Mouse (Mus musculus): Measurements from ENCODE around the gene Olfr709-ps1. TPM values are rescaled to one million over a fixed set of nuclear protein-coding genes. Genes with fewer than 3 reads are reported as not detected.
"Not testable (repeated sequence)": the region's sequence is repeated elsewhere in the genome, so short reads cannot be mapped to it uniquely, and the experiment has no call there.

The Olfr709-ps1 gene
- not detected for total RNA-seq (2021)

DNA sequence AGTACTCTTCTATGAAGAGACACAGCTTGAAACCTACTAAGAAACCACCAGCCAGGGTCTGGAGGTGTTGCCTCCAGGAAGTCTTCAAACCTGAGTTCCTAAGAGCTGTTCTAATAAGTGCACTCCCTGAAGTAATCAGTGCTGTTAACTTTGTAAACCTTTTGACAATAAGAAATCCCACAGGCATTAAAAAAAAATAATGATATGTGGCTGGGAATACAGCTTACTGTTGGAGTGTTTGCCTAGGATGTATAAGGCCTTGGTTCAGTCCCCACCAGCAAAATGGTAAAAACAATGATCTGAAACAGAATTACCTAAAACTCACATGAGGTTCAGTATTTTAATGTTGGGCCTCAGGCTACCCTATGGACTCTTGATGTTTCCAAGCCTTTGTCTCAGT lies at the start of gene Olfr709-ps1:
Gene Olfr709-ps1 (minus strand): TSS at position 101 of the 400 bp plus-strand sequence.
- intact Hi-C loops (cut with DNase I): no loop called here
- no peak for DNase-seq (ENCODE audit: low spot score in 2 of 2)

- DNase-seq (ENCODE audit: low spot score in 2 of 2): no peak
- intact Hi-C loops (cut with DNase I): no loop called here
Measured at GRCm38 (mm10) chr7:106975353-106975752, 43.3 kb upstream of the Olfr709-ps1 start, which contains the start of gene Olfr711. Gene Olfr711 (minus strand): TSS chr7:106975453.

- DNase-seq (ENCODE audit: low spot score in 2 of 2); intact Hi-C loops (cut with DNase I): not testable (repeated sequence)
Measured at GRCm38 (mm10) chr7:106967503-106967902, 35.5 kb upstream of the Olfr709-ps1 start.

GRCm38 (mm10) chr7:106963837-106964236 lies 31.8 kb upstream of the Olfr709-ps1 start, which contains the start of gene Olfr6:
Gene Olfr6 (minus strand): TSS chr7:106963937.
- intact Hi-C loops (cut with DNase I): no loop called here
- DNase-seq (ENCODE audit: low spot score in 2 of 2): no peak

- intact Hi-C loops (cut with DNase I): no loop called here
- DNase-seq (ENCODE audit: low spot score in 2 of 2): no peak
Measured at GRCm38 (mm10) chr7:106948212-106948611, 16.2 kb upstream of the Olfr709-ps1 start, which contains the start of gene Olfr710. Gene Olfr710 (minus strand): TSS chr7:106948312.

- intact Hi-C loops (cut with DNase I); DNase-seq (ENCODE audit: low spot score in 2 of 2): not testable (repeated sequence)
Measured at GRCm38 (mm10) chr7:106920961-106921360, 11.1 kb downstream of the Olfr709-ps1 start.

DNA sequence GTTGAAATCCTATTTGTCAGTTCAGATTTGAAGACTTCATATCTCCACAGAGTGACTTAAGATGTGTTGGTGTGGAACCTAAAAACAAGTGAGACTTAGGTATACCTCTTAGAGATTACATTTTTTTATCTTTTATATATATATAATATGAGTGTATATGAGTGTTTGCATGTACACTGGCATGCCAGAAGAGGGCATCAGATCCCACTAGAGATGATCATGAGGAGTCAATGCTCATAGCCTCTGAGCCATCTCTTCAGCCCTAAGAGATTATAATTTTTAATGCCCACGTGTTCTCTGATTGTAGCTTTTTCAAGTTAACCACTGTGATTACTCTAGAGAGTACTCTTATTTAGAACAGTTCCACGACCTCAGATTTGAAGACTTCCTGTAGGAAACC lies 24.3 kb downstream of the Olfr709-ps1 start, which contains the start of gene Olfr1532-ps1:
Gene Olfr1532-ps1 (plus strand): TSS at position 326 of the 400 bp plus-strand sequence.
- intact Hi-C loops (cut with DNase I): no loop called here
- no peak for DNase-seq (ENCODE audit: low spot score in 2 of 2)

- DNase-seq (ENCODE audit: low spot score in 2 of 2); intact Hi-C loops (cut with DNase I): not testable (repeated sequence)
Measured at GRCm38 (mm10) chr7:106901141-106901540, 30.9 kb downstream of the Olfr709-ps1 start, which contains the start of gene Olfr707. Gene Olfr707 (minus strand): TSS chr7:106901241.

- intact Hi-C loops (cut with DNase I): no loop called here
- DNase-seq (ENCODE audit: low spot score in 2 of 2): no peak
Measured at GRCm38 (mm10) chr7:106888062-106888461, 44.0 kb downstream of the Olfr709-ps1 start, which contains the start of gene Olfr706. Gene Olfr706 (minus strand): TSS chr7:106888162.

DNA sequence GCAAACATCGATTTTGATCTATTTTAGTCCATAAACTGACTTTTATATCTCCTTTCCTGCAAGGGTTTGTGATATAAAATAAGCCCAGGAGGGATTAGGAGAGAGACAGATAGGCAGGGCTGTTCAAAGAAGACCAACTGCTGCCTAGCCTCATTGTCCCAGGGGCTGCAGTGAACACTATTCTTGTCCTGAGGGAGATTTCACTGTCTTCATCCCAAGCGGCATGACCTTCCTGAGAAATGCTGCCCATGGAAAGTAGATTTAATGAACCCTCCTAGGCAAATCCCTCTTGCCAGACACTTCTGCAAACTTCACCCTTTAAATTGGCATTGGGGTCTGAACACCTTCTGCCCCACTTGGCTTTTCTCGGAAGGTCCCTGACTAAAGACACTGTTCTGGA lies 55.2 kb downstream of the Olfr709-ps1 start, which contains the start of gene Olfr705:
Gene Olfr705 (minus strand): TSS at position 101 of the 400 bp plus-strand sequence.
- DNase-seq (ENCODE audit: low spot score in 2 of 2): no peak
- intact Hi-C loops (cut with DNase I): no loop called here

Other genes starting within 250 kb of the Olfr709-ps1 start
- gene Olfr694, start 240.4 kb downstream of the Olfr709-ps1 start, total RNA-seq (2021): not detected
- not detected for gene Olfr695, start 215.8 kb downstream of the Olfr709-ps1 start, total RNA-seq (2021)
- not detected for gene Olfr697, start 189.8 kb downstream of the Olfr709-ps1 start, total RNA-seq (2021)
- gene Olfr698, start 176.8 kb downstream of the Olfr709-ps1 start, total RNA-seq (2021): not detected
- gene Olfr699, start 139.0 kb downstream of the Olfr709-ps1 start, total RNA-seq (2021): not detected
- not detected for gene Olfr700, start 123.4 kb downstream of the Olfr709-ps1 start, total RNA-seq (2021)
- gene Olfr701, start 118.1 kb downstream of the Olfr709-ps1 start, total RNA-seq (2021): not detected
- not detected for gene Olfr702, start 98.3 kb downstream of the Olfr709-ps1 start, total RNA-seq (2021)
- gene Olfr703, start 88.9 kb downstream of the Olfr709-ps1 start, total RNA-seq (2021): not detected
- gene Olfr704, start 69.0 kb downstream of the Olfr709-ps1 start, total RNA-seq (2021): not detected
- not detected for gene Olfr705, start 55.3 kb downstream of the Olfr709-ps1 start, total RNA-seq (2021)
- not detected for gene Olfr706, start 44.1 kb downstream of the Olfr709-ps1 start, total RNA-seq (2021)
- not detected for gene Olfr707, start 31.0 kb downstream of the Olfr709-ps1 start, total RNA-seq (2021)
- not detected for gene Olfr1532-ps1, start 24.2 kb downstream of the Olfr709-ps1 start, total RNA-seq (2021)
- not detected for gene Olfr710, start 16.1 kb upstream of the Olfr709-ps1 start, total RNA-seq (2021)
- gene Olfr6, start 31.7 kb upstream of the Olfr709-ps1 start, total RNA-seq (2021): not detected
- not detected for gene Olfr711, start 43.2 kb upstream of the Olfr709-ps1 start, total RNA-seq (2021)
- gene Olfr2, start 73.9 kb upstream of the Olfr709-ps1 start, total RNA-seq (2021): not detected
- not detected for gene Olfr713, start 99.0 kb upstream of the Olfr709-ps1 start, total RNA-seq (2021)
- not detected for gene Olfr714, start 138.8 kb upstream of the Olfr709-ps1 start, total RNA-seq (2021)
- not detected for gene Olfr17, start 161.0 kb upstream of the Olfr709-ps1 start, total RNA-seq (2021)
- not detected for gene Olfr715b, start 178.2 kb upstream of the Olfr709-ps1 start, total RNA-seq (2021)
- gene Olfr715, start 198.9 kb upstream of the Olfr709-ps1 start, total RNA-seq (2021): not detected
- gene Olfr716, start 206.1 kb upstream of the Olfr709-ps1 start, total RNA-seq (2021): not detected
- not detected for gene Nlrp14, start 234.8 kb upstream of the Olfr709-ps1 start, total RNA-seq (2021)

All from left cerebral cortex, postnatal 25 days (tissue).